Mouse (Mus musculus) limb, embryonic 13.5 days (tissue): Measurements from ENCODE around the gene Fgd5. TPM values are rescaled to one million over a fixed set of nuclear protein-coding genes. Genes with fewer than 3 reads are reported as not detected.

Experiments
- polyA plus RNA-seq: library from polyadenylated mRNA; unstranded; fragments of >200 nt; fragmentation: Nextera tagmentation; extraction: Ambion mirVana; gene quantifications from 2 replicates; pipeline ENCODE4 v1.2.1, GENCODE M21; 2015

Gene Fgd5
- polyA plus RNA-seq, 1 experiment from 2014 or later, result 7.0 TPM

Other genes starting within 250 kb of the Fgd5 start
- gene Grip2, start 151.6 kb upstream of the Fgd5 start, polyA plus RNA-seq, result 1.6 and 1.7 TPM in 2 replicates
- 44.3 and 44.9 TPM in 2 replicates for gene Ccdc174, start 100.8 kb upstream of the Fgd5 start, polyA plus RNA-seq
- 0.57 and 0.69 TPM in 2 replicates for gene 4930590J08Rik, start 76.1 kb upstream of the Fgd5 start, polyA plus RNA-seq
- 21.1 and 24.3 TPM in 2 replicates for gene Nr2c2, start 112.5 kb downstream of the Fgd5 start, polyA plus RNA-seq
- gene Mrps25, start 205.2 kb downstream of the Fgd5 start, polyA plus RNA-seq, result 89.2 and 89.9 TPM in 2 replicates
- gene Rbsn, start 236.0 kb downstream of the Fgd5 start, polyA plus RNA-seq, result 30.3 and 32.9 TPM in 2 replicates